Mouse (Mus musculus) liver, embryonic 11.5 days (tissue): ENCODE measurements around the gene Gria1. TPM values are rescaled to one million over a fixed set of nuclear protein-coding genes. Genes with fewer than 3 reads are reported as not detected.

Experiments used
- ATAC-seq: fragments of 200-750 bp; cut with Nextera tagmentation; replicated peaks from 2 replicates; pipeline ENCODE4 v1.8.0; 2017; ENCODE audit warnings: moderate number of reproducible peaks, mild to moderate bottlenecking, moderate TSS enrichment, moderate library complexity; ENCODE audit not compliant: low FRiP score
- DNase-seq: peaks from one replicate; pipeline ENCODE4 v3.0.0-alpha.2; 2017; ENCODE audit warnings: low spot score
- H3K27ac ChIP-seq: fragments of 300-500 bp; sonication (generic); 2 replicates; pipeline ENCODE4 v1.5.1; 2014; ENCODE audit warnings: mild to moderate bottlenecking, low read depth, low read length, control low read depth
- H3K27me3 ChIP-seq: fragments of 300-500 bp; sonication (generic); replicated peaks from 2 replicates; pipeline ENCODE4 v1.6.1; 2014; ENCODE audit warnings: low read length, mixed read lengths; ENCODE audit not compliant: control insufficient read depth, insufficient read depth
- H3K36me3 ChIP-seq: fragments of 300-500 bp; sonication (generic); 2 replicates; pipeline ENCODE4 v1.6.1; 2014; ENCODE audit warnings: mild to moderate bottlenecking, low read length, moderate library complexity, mixed read lengths; ENCODE audit not compliant: control insufficient read depth, insufficient read depth
- H3K4me1 ChIP-seq: fragments of 300-500 bp; sonication (generic); replicated peaks from 2 replicates; pipeline ENCODE4 v1.6.1; 2014; ENCODE audit warnings: low read length, mixed read lengths; ENCODE audit not compliant: control insufficient read depth, insufficient read depth
- H3K4me2 ChIP-seq: fragments of 300-500 bp; sonication (generic); 2 replicates; pipeline ENCODE4 v1.6.1; 2014; ENCODE audit warnings: mild to moderate bottlenecking, control low read depth, moderate library complexity
- H3K4me3 ChIP-seq: fragments of 300-500 bp; sonication (generic); 2 replicates; pipeline ENCODE4 v1.5.1; 2014; ENCODE audit warnings: low read depth, low read length, control low read depth
- H3K9ac ChIP-seq: fragments of 300-500 bp; sonication (generic); 2 replicates; pipeline ENCODE4 v1.6.1; 2014; ENCODE audit warnings: low read depth, low read length, control low read depth
- H3K9me3 ChIP-seq: fragments of 300-500 bp; sonication (generic); 2 replicates; pipeline ENCODE4 v1.6.1; 2016; ENCODE audit warnings: low read length, inconsistent platforms, mixed read lengths; ENCODE audit not compliant: control insufficient read depth
- WGBS: fragments of 180-500 bp; shearing (Covaris S2); extraction: QIAGEN DNeasy Blood & Tissue Kit; methylation state at CpG from one replicate; pipeline ENCODE4 v1.1.7; 2014; 5-methylcytosine and 5-hydroxymethylcytosine counted together
- polyA plus RNA-seq: library from polyadenylated mRNA; unstranded; fragments of >200 nt; fragmentation: Nextera tagmentation; extraction: Ambion mirVana; gene quantifications from 2 replicates; pipeline ENCODE4 v1.2.1, GENCODE M21; 2014

The Gria1 gene
- polyA plus RNA-seq, 1 experiment from 2014 or later = 0.66 TPM

- Histone ChIP-seq H3K4me3 (no peak overlapping the region), H3K27me3 (no peaks in the 10 kb centered on the region), H3K9ac (no peak overlapping the region), H3K9me3 (no peaks in the 10 kb centered on the region), H3K36me3 (no peaks in the 10 kb centered on the region), H3K4me2 (no peak overlapping the region), H3K4me1 (no peaks in the 10 kb centered on the region), H3K27ac (no peak overlapping the region)
- ATAC-seq (no peak), DNase-seq (no peak)
Measured at GRCm38 (mm10) chr11:57207260-57207659, 196.1 kb downstream of the Gria1 start.

GRCm38 (mm10) chr11:57214079-57214478, 202.9 kb downstream of the Gria1 start:
- no peak overlapping the region for H3K27ac ChIP-seq
- no peaks in the 10 kb centered on the region for H3K4me1 ChIP-seq
- H3K9me3 ChIP-seq = no peaks in the 10 kb centered on the region
- no peak for DNase-seq
- H3K36me3 ChIP-seq = no peaks in the 10 kb centered on the region
- WGBS = 90% methylated on average over 7 of the region's 7 CpGs
- H3K4me2 ChIP-seq = no peak overlapping the region
- ATAC-seq = no peak
- H3K9ac ChIP-seq = no peak overlapping the region
- no peaks in the 10 kb centered on the region for H3K27me3 ChIP-seq
- no peak overlapping the region for H3K4me3 ChIP-seq

- DNase-seq (no peak), ATAC-seq (no peak)
- no peaks in the 10 kb centered on the region for H3K9me3 ChIP-seq
- H3K4me2 ChIP-seq = no peak overlapping the region
- H3K4me1 ChIP-seq = no peaks in the 10 kb centered on the region
- no peaks in the 10 kb centered on the region for H3K27me3 ChIP-seq
- H3K36me3 ChIP-seq = no peaks in the 10 kb centered on the region
- H3K4me3 ChIP-seq = no peak overlapping the region
- 82% methylated on average over 5 of the region's 5 CpGs for WGBS
- H3K9ac ChIP-seq = no peak overlapping the region
- no peak overlapping the region for H3K27ac ChIP-seq
Measured at GRCm38 (mm10) chr11:57214583-57214982, 203.4 kb downstream of the Gria1 start.

GRCm38 (mm10) chr11:57222797-57223569, 211.8 kb downstream of the Gria1 start:
- Histone ChIP-seq H3K4me2 (no peak overlapping the region), H3K4me3 (no peak overlapping the region), H3K27ac (no peak overlapping the region), H3K27me3 (no peaks in the 10 kb centered on the region), H3K9me3 (no peaks in the 10 kb centered on the region), H3K9ac (no peak overlapping the region), H3K4me1 (no peaks in the 10 kb centered on the region), H3K36me3 (no peaks in the 10 kb centered on the region)
- DNase-seq (no peak), ATAC-seq (no peak)
- WGBS = 67% methylated on average over 8 of the region's 8 CpGs

- Histone ChIP-seq H3K4me3 (no peak overlapping the region), H3K9ac (no peak overlapping the region), H3K4me2 (no peak overlapping the region), H3K4me1 (no peaks in the 10 kb centered on the region), H3K36me3 (no peaks in the 10 kb centered on the region), H3K27me3 (no peaks in the 10 kb centered on the region), H3K27ac (no peak overlapping the region), H3K9me3 (no peaks in the 10 kb centered on the region)
- ATAC-seq = no peak
- no peak for DNase-seq
- 85% methylated on average over 2 of the region's 2 CpGs for WGBS
Measured at GRCm38 (mm10) chr11:57235446-57235845, 224.3 kb downstream of the Gria1 start.

DNA sequence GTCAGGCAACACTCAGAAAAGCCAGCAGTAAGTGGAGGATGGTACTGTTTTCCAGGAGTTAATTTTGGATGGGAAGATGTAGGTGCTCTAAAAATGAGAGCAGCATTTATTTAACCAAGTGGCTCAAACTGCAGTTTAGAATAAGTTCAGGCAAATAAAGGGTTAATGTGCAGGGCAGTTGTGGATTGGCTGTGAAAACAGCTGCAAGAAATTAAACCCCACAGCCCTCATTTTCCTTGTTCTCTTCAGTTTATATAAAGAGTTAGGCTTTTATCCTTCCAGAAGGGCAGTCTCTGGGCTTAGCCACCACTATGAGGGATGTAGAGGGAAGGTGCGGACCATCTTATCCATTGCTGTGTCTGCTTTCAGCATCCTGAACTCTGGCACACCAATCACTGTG, 225.2 kb downstream of the Gria1 start:
- DNase-seq = no peak
- no peak for ATAC-seq
- H3K36me3 ChIP-seq = no peaks in the 10 kb centered on the region

DNA sequence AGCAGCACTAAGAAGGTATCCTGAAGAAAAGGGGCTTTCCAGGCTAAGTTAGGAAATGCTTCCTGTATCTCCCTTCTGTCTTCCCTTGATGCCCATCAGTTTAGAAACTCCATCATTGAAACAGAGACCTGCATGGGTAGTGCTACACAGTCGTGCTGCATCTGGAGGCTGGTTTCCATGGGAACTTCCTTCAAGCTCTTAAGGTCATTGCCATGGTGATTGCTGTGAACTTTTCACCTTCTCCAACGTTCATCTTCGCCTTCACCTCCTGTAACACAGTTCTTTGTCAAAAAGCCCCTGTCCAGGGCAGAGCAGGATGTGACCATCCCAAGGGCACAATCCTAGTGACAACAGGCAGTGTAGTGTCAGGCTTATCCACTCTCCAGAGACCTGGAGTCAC, 228.6 kb downstream of the Gria1 start:
- WGBS = 47% methylated on average over 3 of the region's 3 CpGs
- Histone ChIP-seq H3K4me3 (no peak overlapping the region), H3K9me3 (no peaks in the 10 kb centered on the region), H3K36me3 (no peaks in the 10 kb centered on the region), H3K27me3 (no peaks in the 10 kb centered on the region), H3K27ac (no peak overlapping the region), H3K4me2 (no peak overlapping the region), H3K4me1 (no peaks in the 10 kb centered on the region), H3K9ac (no peak overlapping the region)
- no peak for ATAC-seq
- DNase-seq = no peak

More for the DNA sequence above, 225.2 kb downstream of the Gria1 start:
- 80% methylated on average over 1 of the region's 1 CpGs for WGBS
- H3K4me3 ChIP-seq = no peak overlapping the region
- H3K4me1 ChIP-seq = no peaks in the 10 kb centered on the region
- H3K4me2 ChIP-seq = no peak overlapping the region
- H3K9ac ChIP-seq = no peak overlapping the region
- H3K27me3 ChIP-seq = no peaks in the 10 kb centered on the region
- no peaks in the 10 kb centered on the region for H3K9me3 ChIP-seq
- H3K27ac ChIP-seq = no peak overlapping the region

GRCm38 (mm10) chr11:57243835-57244234, 232.6 kb downstream of the Gria1 start:
- H3K36me3 ChIP-seq = no peaks in the 10 kb centered on the region
- H3K27me3 ChIP-seq = no peaks in the 10 kb centered on the region
- H3K27ac ChIP-seq = no peak overlapping the region
- H3K4me3 ChIP-seq = no peak overlapping the region
- H3K9ac ChIP-seq = no peak overlapping the region
- H3K4me2 ChIP-seq = no peak overlapping the region
- DNase-seq (no peak), ATAC-seq (no peak)
- no peaks in the 10 kb centered on the region for H3K9me3 ChIP-seq
- no peaks in the 10 kb centered on the region for H3K4me1 ChIP-seq

- no peak overlapping the region for H3K27ac ChIP-seq
- no peak overlapping the region for H3K4me3 ChIP-seq
- 52% methylated on average over 6 of the region's 6 CpGs for WGBS
- no peaks in the 10 kb centered on the region for H3K27me3 ChIP-seq
- ATAC-seq = no peak
- H3K36me3 ChIP-seq = no peaks in the 10 kb centered on the region
- no peaks in the 10 kb centered on the region for H3K4me1 ChIP-seq
- no peaks in the 10 kb centered on the region for H3K9me3 ChIP-seq
- H3K9ac ChIP-seq = no peak overlapping the region
- no peak for DNase-seq
- H3K4me2 ChIP-seq = no peak overlapping the region
Measured at GRCm38 (mm10) chr11:57244543-57244942, 233.4 kb downstream of the Gria1 start.
